Mouse (Mus musculus) heart, postnatal 14 days (tissue): ENCODE data around the gene Zfp706. TPM values are rescaled to one million over a fixed set of nuclear protein-coding genes. Genes with fewer than 3 reads are reported as not detected.
A peak's percentile ranks its signal among the peaks of the same experiment; 100 is the strongest.

Experiments used
- DNase-seq, 2 experiments: peaks; one replicate each; pipeline ENCODE4 v3.0.0; 2021 to 2022
- intact Hi-C: fragments of 180-260 bp; cut with DNase I; formaldehyde crosslinking; loops from one replicate; pipeline ENCODE4 v1.15.1; 2025
- long read RNA-seq, 2 experiments: library from polyadenylated mRNA; stranded (forward); transcript quantifications; one replicate each; pipeline ENCODE4 v2.0.0; 2021
- total RNA-seq, 2 experiments: library from RNA; stranded (reverse); gene quantifications; 2 replicates each; pipeline ENCODE4 v1.2.3; 2021

Gene Zfp706
- total RNA-seq: 100 to 1,000 TPM; 194 to 211 TPM
- long read RNA-seq, experiment 1, full-length matches to known transcripts: 421 of 426 reads
- long read RNA-seq, experiment 1, partial matches to known transcripts: 1 of 426 reads
- long read RNA-seq, experiment 1, other reads (novel, unspliced or antisense): 4 of 426 reads
- long read RNA-seq, experiment 2, full-length matches to known transcripts: 379 of 386 reads
- long read RNA-seq, experiment 2, partial matches to known transcripts: 0 of 386 reads
- long read RNA-seq, experiment 2, other reads (novel, unspliced or antisense): 7 of 386 reads

DNA sequence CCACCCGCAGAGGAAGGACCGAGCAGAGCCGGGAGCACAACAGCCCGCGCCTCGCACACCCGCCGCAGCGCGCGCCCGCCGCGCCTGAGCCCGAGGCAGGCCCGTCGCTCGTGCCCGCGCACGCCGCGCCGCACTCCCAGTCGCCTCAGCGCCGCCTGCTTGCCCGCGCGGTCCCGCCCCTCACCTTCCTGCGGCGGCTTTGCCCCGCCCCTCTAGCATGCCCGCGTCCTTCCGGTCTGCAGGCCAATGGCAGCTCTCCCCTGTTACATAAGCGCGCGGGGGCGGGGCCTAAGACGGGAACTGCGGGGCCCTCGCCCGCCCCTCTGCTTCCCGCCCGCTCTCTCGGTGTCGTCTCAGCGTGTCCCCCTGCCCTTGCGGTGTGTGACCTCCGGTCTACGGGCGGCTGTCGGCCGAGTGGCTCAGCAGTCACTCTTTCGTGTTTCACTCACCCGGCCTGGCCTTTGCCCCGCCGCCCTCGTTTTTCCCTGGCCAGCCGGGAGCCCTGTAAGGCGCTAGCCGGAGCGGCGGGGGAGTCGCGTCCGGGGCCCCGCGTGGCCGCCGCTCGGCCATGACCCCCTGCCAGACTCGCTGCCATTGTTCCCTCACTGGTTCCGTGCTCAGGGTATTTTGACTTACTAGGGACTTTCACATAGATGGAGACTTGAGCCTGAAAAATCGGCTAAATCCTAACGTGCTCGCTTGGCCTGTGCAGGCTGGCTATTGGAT, at the start of gene Zfp706:
Zfp706 (minus strand) TSS at position 541 of the 726 bp plus-strand sequence.
- peak; percentile 100 for DNase-seq
- intact Hi-C loops: loop anchor here (5.0 to 10.0 kb wide), 3 partner anchors 70 to 295 kb away; no protein-coding TSS in a partner anchor

DNA sequence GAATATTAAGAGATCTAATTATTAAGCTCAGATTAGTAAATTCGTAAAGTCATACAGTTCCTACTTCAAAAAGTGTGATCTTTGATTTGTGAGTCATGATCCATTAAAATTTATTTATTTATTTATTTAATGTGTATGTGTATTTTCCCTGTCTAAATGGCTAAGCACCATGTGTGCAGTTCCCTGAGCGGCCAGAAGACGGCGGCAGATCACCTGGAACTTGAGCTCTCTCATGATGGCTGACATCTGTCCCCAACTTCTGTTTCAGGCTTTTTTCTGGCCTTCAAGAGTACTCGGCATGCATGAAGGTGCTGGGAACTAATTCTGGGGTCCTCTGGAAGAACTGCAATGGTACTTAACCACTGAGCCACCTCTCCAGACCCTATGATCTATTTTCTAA, 47.0 kb upstream of the Zfp706 start:
- intact Hi-C loops: no loop called here

DNA sequence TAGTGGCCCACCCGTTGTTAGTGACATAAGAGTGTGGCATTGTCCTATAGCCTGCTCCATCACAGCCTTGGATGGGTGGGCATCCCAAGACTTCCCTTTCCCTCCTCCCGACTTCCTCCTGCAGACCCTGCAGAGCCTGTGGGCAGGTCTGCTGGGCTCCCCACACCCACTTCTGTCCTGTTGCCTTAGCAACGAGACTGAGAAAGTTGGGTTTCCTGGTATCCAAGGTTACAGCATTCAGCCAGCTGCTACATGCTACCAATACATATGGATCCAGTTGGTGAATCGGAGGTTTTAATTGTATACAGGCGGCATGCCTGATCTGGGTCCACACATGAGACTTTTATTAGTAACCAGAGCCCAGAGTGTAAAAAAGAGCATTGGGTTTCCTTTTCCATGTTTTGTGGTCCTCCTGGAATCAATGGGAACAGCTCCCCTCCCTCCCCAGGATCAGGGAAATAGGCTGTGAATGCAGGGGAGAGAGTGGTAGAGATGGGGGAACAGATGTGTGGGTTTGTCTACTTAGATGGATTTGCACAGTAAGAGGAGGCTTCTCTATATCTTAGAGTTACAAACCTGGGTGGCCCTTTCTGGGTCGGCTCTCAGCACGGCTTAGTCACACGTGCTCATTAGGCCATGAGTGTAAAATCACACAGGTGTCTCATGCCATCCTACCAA, 45.7 kb upstream of the Zfp706 start:
- no peak for DNase-seq
- intact Hi-C loops: no loop called here

More for the DNA sequence above, 47.0 kb upstream of the Zfp706 start:
- no peak for DNase-seq

DNA sequence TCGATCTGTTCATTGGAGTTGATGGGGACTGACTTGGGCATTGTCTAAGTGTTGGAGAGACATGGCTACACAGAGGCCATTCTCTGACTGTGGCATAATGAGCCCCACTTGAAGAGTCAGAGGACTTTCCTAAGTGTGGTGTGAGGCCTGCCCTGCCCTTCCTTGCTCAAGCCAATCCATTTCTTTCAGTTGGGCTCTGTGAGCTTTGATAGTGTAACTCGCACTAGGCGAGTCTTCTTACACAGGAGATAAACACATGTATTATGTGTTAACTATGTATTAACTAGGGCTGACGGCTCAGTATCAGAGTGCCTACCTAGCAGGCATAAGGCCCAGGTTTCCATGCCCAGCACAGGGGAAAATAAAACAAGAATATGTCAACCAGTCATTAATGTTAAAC, 39.8 kb upstream of the Zfp706 start:
- intact Hi-C loops: no loop called here
- no peak for DNase-seq

DNA sequence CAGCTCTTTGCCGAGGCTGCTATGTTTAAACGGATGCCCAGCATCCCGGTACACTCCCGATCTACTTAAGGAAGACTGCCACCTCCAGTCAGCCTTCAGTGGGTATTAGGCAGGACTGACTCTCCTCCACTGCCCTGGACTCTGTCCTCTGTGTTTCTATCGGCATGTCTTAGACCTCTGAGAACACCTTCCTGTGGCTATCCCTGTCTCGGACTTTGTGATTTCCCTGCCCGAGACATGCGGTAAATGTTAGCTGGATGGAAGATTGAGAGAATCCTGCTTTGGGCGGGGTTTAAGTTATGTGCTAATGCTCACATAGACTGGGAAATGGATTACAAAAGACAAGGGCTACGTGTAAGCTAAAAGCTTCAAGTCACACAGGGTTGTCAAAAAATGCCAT, 39.0 kb upstream of the Zfp706 start:
- intact Hi-C loops: no loop called here
- DNase-seq: no peak

DNA sequence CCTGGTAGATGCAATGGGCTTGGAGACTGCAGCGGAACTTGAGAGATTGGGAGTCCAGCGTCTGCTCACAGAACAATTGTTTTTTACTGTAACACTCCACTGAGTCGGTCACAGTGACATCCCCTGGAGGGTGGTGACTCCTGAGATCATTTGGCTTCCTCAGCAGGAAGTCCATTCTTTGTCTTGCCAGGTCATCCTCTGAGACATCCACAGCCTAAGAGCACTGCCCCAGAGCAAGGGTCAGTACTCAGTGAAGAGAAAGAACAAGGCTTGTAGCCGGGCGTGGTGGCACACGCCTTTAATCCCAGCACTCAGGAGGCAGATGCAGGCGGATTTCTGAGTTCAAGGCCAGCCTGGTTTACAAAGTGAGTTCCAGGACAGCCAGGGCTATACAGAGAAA, 38.6 kb upstream of the Zfp706 start:
- DNase-seq: no peak
- intact Hi-C loops: no loop called here

DNA sequence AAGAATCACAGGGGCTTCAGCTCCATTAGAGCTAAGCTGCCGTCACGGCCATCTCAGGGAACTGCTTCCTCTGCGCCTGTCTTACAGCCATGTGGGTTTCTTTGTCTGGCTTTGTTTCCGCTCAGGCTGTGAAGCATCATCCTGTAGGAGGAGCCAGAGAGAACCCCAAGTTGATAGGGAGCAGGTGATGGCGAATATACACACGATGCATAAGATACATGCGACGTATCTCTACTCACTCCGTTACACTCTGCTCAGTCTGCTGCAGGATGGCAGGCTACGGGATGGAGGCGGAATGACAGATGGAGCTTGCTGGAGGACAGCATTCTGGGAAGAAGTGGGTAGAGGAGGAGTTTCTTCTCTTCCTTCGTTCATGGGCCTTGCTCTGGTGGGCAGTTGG, 37.9 kb upstream of the Zfp706 start:
- DNase-seq: no peak
- intact Hi-C loops: no loop called here

DNA sequence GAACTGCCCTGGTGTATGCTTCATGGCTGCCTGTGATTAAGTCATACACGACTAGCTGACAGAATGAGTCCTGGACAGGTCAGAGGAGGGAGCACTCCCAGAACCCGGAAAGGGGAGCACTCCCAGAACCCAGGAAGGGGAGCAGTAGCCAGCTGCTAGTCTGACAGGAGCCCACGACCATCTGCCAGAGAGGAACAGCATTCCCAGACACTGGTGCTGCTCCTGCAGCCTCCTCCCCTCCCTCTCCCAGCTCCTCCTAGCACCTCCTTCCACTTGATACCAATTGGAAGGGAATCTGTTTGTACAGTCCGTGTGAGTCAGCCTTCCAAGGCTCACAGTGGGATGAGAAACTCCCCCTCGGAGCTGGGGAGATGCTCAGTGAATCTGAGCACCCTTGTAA, 35.0 kb upstream of the Zfp706 start:
- peak; percentile 11 to 26 for DNase-seq
- intact Hi-C loops: no loop called here

DNA sequence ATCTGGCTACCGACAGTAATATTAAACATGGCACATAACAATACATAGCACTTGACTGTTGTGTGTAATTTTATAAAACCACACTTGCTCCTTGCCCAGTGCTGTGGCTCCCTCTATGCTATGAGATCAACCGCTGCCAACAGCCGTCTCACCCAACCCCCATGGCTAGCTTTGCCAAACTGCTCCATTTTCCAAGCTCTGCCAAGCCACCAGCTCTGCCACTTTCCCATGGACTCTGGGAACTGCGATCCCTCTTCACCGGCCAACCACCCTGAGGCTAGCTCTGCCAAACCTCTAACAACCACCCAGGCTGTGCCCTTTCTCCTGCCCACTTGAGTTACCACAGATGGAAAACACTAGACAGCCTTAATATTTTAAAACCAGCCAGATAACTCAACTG, 33.6 kb upstream of the Zfp706 start:
- intact Hi-C loops: no loop called here
- DNase-seq: peak; percentile 22 to 53

DNA sequence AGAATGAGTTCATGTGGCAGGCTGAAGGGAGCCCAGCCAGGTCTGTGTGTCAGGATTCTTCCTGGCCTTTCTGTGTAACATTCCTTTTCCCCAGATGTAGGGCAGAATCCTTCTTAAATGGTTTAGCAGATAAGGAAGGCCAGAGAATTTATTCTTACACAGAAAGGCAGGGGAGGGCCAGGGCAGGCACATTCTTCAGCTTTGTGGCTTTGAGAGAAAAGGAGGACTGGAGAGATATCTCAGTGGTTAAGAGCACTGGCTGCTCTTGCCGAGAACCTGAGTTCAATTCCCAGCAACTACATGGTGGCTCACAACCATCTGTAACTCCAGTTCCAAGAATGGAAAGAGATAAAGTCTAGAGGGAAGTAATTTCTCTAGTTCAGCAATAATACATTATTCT, 31.1 kb upstream of the Zfp706 start:
- intact Hi-C loops: no loop called here
- no peak for DNase-seq

DNA sequence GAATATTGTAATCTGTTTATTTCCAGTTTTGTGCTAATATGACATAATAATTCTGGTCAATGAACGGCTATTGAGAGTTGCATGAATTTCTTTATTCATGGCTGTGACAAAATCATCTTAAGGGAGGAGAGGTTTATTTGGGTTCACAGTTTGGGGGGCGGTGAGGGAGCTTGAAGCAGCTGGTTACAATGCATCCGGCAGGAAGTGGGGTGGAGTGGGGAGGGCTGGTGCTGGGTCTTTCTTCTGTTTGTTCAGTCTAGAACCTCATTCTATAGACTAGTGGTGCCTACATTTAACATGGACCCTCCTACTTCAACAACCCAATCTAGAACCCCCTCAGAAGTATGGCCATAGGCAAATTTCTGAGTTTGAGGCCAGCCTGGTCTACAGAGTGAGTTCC, 30.1 kb upstream of the Zfp706 start:
- no peak for DNase-seq
- intact Hi-C loops: no loop called here

DNA sequence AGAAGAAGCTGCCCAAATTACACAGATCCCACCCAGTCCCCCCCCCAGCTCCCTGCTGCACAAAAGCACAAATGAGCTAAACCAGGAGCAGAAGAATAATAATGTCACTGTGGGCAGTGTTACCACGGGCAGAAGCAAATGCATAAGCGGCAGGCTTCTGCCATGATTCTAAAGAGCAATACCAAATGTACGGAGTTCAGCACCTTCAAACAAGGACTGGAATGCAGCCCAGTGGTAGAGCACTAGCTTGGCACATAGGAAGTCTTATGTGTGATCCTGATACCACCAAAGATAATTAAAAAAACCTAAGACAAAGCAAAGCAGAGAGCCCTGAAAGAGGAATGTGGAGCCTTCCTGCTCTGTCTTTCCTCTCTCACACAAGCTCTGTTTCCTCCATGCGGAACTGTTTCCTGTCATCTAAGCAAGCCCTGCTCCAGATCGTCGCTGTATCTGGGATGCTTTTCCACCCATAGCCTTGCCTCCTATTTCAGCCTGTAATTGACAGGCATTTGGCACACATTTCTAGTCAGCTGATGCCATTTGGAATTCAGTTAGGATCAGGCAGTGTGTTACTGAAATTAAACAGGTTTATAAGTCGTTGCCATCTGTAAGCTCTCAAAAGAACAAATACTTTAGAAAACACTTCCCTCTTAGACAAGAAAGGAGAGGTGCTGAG, 29.0 kb upstream of the Zfp706 start:
- peak in 1 of 2 experiments; percentile 34 for DNase-seq
- intact Hi-C loops: no loop called here

DNA sequence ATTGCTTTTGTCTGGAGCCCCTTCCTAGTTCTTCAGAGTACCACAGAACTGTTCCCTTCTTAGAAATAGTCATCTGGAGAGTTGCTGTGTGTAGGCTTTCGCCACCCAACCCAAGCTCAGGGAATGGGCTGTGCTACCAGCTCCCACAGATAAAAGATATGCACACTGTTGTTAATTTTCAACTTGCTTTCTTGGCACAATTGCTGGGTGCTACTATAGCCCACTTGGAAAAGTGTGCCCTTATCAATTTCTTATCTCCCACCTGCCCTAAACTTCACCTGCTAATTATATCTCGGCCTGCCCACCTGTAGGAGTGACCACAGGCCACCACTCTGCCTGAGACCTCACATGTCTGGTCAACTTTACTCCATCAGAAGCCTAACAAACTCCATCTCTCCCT, 26.6 kb upstream of the Zfp706 start:
- intact Hi-C loops: no loop called here
- DNase-seq: no peak

DNA sequence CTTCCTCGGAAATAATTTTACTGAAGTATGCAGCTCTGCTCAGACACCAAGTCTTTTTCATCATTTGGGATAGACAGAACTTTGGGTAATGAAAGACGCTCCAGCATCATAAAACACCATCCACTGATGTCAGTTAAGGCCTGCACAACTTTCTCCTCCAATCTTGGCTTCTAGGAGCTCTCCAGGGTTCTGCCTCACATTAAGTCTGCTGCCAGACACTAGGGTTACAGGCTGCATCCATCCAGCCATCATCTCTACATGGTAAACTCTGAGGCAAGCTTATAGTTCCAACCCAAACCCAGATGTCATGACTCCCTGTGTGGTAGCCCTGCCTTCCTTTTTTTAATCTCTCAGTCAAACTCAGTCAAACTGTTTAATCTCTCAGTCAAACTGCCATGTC, 25.9 kb upstream of the Zfp706 start:
- intact Hi-C loops: no loop called here
- no peak for DNase-seq

DNA sequence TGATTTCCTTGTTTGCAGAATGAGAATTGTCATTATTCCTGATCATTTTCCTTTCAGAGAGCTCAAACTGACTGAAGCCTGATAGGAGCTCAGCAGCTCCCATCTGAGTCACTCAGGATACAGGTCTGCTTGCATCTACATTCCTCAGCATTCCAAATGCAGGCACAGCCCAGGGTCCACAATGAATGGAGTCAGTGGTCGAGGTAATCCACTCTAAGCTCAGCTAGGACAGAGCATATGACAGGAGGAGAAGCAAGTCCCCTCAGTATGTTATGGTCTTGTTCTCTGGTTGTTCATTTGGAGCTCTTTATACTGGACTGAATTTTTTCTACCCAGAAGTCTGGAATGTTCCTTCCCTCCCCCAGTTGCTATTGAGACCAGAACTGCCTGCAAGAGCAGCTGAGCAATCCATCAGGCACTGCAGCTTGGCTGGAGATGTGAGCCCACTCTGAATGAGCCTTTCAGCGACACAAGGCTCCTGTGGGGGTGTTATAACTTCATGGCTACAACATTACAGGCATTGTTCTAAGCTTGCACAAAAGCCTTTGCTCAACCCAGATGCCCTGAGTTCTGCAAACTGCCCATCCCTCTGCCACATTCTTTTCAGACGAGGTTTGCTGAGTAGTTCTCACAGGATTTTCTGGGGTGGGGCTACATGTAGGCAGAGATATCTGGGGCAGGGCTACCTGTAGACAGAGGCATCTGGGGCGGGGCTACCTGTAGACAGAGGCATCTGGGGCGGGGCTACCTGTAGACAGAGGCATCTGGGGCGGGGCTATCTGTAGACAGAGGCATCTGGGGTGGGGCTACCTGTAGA, 24.0 kb upstream of the Zfp706 start:
- intact Hi-C loops: no loop called here

DNA sequence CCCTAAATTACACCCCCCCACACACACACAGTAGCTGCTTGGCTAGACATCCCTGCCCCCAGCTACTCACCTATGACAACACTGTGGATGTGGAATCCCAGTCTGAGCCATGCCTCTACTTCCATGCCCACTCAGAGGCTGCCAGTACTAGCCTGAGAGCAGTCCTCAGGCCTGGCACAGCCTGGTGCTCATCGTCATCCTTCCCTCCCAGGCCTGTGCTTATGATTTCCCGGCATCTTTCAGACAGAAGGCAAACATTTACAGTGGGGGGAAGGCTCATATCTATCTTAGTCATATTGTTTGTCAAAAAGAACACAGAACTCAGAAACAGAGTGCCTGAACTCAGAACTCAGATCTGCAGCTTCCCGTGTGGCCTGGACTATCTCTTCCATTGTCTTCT, 23.4 kb upstream of the Zfp706 start:
- no peak for DNase-seq
- intact Hi-C loops: no loop called here

More for the DNA sequence above, 24.0 kb upstream of the Zfp706 start:
- no peak for DNase-seq

DNA sequence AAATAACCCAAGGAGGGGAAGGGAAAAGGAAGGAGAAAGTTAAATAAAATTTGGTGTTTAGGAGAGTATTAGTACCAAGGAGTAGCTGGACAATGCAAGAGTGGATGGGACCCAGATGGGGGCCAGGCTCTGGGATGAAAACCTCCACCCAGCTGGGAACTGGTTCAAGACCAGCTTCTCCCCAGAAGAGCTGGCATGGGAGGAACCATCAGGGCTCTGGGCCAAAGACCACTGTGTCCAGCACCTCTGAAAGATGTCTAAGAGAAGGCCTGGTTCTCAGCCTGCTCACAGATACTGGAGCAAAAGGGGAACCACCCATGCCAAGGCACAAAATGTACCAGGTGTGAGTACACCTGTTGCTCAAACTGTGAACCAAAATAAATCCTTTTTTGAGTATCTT, 20.4 kb upstream of the Zfp706 start:
- intact Hi-C loops: no loop called here
- DNase-seq: no peak

DNA sequence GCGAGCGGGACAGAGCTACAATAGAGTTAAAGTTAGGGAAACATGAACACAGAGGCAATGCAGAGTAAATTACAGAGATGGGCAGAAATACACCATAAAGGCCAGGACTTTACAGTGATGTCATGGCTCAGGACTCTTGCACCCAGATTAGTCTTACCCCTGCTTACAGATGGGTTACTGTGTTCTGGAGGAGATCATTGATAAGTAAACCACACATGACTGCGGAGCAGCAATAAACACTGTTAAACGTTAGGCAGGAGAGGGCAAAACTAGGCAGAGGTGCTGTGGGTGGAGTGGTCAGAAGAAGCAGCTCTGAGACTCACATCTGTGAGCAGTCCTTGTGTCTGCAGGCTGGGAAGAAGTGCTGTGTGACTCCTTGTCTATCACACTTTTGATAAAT, 18.9 kb upstream of the Zfp706 start:
- no peak for DNase-seq
- intact Hi-C loops: no loop called here

DNA sequence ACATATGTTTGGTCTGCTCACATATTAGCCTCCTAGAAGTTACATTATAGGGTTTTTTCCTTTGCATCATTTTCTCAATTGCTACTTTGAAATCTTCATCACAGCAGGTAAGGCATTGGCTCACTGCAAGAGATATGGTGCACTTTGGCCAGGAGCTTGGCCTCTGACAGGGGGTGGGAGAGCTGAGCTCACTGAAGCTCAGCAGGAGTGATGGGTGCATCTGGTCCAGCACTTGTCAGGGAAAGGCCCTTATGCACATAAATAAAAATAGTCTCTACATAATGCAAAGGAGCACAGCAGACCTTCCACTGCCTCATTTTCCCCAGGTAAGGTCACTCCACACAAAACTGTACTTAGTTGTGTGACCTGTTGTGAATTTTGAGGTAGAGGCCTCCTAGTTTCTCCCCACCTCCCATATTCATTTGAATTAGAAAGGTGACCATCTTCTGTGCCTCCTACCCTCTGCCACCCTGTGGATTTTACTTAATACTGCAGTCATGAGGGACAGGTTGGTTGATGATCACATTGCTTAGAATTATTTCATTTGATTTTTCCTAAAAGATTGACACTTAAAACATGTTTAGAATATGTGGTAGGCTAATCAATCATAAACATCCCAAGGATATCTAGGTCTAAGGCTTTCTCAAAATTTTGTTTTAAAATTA, 13.1 kb upstream of the Zfp706 start:
- intact Hi-C loops: no loop called here
- DNase-seq: no peak

DNA sequence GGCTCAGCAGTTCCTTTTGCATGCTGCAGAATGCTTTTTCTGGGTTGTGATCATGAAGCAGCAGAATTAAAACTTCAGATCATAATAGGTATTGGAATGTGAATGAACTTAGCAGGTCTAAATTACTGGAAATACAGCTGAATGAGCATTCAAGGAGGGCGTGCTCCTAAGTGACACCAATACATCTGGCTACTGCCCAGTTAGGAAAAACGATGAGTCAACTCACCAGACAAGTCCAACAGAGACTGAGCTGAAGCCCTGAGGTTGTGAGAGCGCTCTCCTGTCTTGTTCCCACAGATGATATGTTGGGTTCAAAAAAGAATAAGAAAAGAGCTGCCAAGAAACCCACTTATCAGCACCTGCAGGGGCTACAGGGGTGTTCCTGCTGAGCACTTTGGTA, 11.9 kb upstream of the Zfp706 start:
- intact Hi-C loops: loop anchor here (5.0 kb wide), 1 partner anchor 302 kb away; no protein-coding TSS in a partner anchor
- no peak for DNase-seq
